Mouse (Mus musculus) limb, embryonic 11.5 days (tissue): ENCODE measurements around the gene Nab2. TPM values are rescaled to one million over a fixed set of nuclear protein-coding genes. Genes with fewer than 3 reads are reported as not detected.
"Not testable (repeated sequence)": the region's sequence is repeated elsewhere in the genome, so short reads cannot be mapped to it uniquely, and the experiment has no call there.

Source experiments
- ATAC-seq: fragments of 200-750 bp; cut with Nextera tagmentation; 2 replicates; pipeline ENCODE4 v1.8.0; 2017; ENCODE audit warnings: low read depth; ENCODE audit not compliant: insufficient number of reproducible peaks, low FRiP score, low TSS enrichment
- DNase-seq: peaks from one replicate; pipeline ENCODE4 v3.0.0-alpha.2; 2015; ENCODE audit warnings: low spot score
- H3K27ac ChIP-seq: fragments of 300-500 bp; sonication (generic); replicated peaks from 2 replicates; pipeline ENCODE4 v1.5.1; 2014; ENCODE audit warnings: low read depth, mild to moderate bottlenecking, low read length
- H3K27me3 ChIP-seq: fragments of 300-500 bp; sonication (generic); 2 replicates; pipeline ENCODE4 v1.6.1; 2014; ENCODE audit warnings: mild to moderate bottlenecking, low read length, mixed read lengths; ENCODE audit not compliant: control insufficient read depth, insufficient read depth
- H3K36me3 ChIP-seq: fragments of 300-500 bp; sonication (generic); 2 replicates; pipeline ENCODE4 v1.6.1; 2014; ENCODE audit warnings: mild to moderate bottlenecking, low read length, moderate library complexity, mixed read lengths; ENCODE audit not compliant: control insufficient read depth, insufficient read depth
- H3K4me1 ChIP-seq: fragments of 300-500 bp; sonication (generic); 2 replicates; pipeline ENCODE4 v1.6.1; 2014; ENCODE audit warnings: low read length, mixed read lengths; ENCODE audit not compliant: control insufficient read depth, insufficient read depth
- H3K4me2 ChIP-seq: fragments of 300-500 bp; sonication (generic); 2 replicates; pipeline ENCODE4 v1.6.1; 2014; ENCODE audit warnings: low read depth, mild to moderate bottlenecking, moderate library complexity; ENCODE audit not compliant: severe bottlenecking
- H3K4me3 ChIP-seq: fragments of 300-500 bp; sonication (generic); 2 replicates; pipeline ENCODE4 v1.5.1; 2014; ENCODE audit warnings: low read depth, low read length
- H3K9ac ChIP-seq: fragments of 300-500 bp; sonication (generic); 2 replicates; pipeline ENCODE4 v1.6.1; 2014; ENCODE audit warnings: mild to moderate bottlenecking, low read length
- H3K9me3 ChIP-seq: fragments of 300-500 bp; sonication (generic); 2 replicates; pipeline ENCODE4 v1.6.1; 2016; ENCODE audit warnings: low read length; ENCODE audit not compliant: control insufficient read depth
- WGBS: fragments of 180-500 bp; shearing (Covaris S2); extraction: QIAGEN DNeasy Blood & Tissue Kit; methylation state at CpG from one replicate; pipeline ENCODE4 v1.1.7; 2014; 5-methylcytosine and 5-hydroxymethylcytosine counted together
- polyA plus RNA-seq: library from polyadenylated mRNA; unstranded; fragments of >200 nt; fragmentation: Nextera tagmentation; extraction: Ambion mirVana; gene quantifications from 2 replicates; pipeline ENCODE4 v1.2.1, GENCODE M21; 2014

Gene Nab2
- polyA plus RNA-seq, 1 experiment from 2014 or later: 12.7 TPM

- no peak for ATAC-seq
- H3K4me2 ChIP-seq: peak overlapping the region; percentile 41
- peak overlapping the region; percentile 48 for H3K27ac ChIP-seq
- no peaks in the 10 kb centered on the region for H3K9me3 ChIP-seq
- H3K4me1 ChIP-seq: peaks cover 47% of the 10 kb centered on the region
- peak; percentile 48 for DNase-seq
- 19% methylated on average over 19 of the region's 19 CpGs for WGBS
- no peaks in the 10 kb centered on the region for H3K27me3 ChIP-seq
- peak overlapping the region; percentile 5; the same call in 1 of the 2 replicates for H3K4me3 ChIP-seq
- H3K36me3 ChIP-seq: peaks cover 16% of the 10 kb centered on the region
- H3K9ac ChIP-seq: no peak overlapping the region
These were observed 5.6 kb downstream of the Nab2 start for GRCm38 (mm10) chr10:127662666-127663253.

- peak; percentile 59 for DNase-seq
- Histone ChIP-seq H3K9ac (peak overlapping the region; percentile 47), H3K4me1 (peaks cover 47% of the 10 kb centered on the region), H3K36me3 (peaks cover 16% of the 10 kb centered on the region), H3K9me3 (no peaks in the 10 kb centered on the region), H3K4me2 (peak overlapping the region; percentile 41), H3K27me3 (no peaks in the 10 kb centered on the region), H3K27ac (peak overlapping the region; percentile 48), H3K4me3 (peak overlapping the region; percentile 5; the same call in 1 of the 2 replicates)
- ATAC-seq: no peak
- WGBS: 7% methylated on average over 16 of the region's 16 CpGs
These were observed 6.3 kb downstream of the Nab2 start for GRCm38 (mm10) chr10:127661915-127662663.

DNA sequence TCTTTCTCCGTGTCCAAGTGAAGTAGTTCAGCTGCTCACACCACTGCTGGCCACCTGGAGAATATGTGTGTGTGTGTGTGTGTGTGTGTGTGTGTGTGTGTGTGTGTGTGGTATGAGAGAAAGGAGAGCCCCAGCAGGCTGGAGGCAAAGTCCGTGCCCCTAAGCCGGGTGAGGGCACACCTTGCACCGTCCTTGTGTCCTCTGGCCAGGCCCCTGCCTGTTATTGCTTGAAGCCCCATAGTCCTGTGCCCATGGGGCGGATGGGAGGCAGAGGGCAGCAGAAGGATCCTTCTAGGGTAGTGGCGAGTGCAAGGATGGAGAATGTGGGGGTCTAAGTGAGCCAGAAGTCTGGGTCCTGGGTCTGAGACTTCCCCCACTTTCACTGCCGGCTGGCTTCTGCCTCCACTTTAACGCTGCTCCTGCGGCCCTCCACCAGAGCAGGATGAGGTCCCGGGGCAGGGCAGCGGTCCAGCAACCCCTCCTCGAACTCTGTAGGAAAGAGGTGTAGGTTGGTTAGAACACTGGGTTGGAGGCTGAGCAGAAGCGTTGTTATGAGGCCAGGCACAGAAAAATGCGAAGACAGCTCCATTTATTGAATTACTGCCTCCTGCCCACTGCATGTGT, 7.0 kb downstream of the Nab2 start:
- 21% methylated on average over 13 of the region's 14 CpGs for WGBS
- no peak overlapping the region; the same call in 1 of the 2 replicates for H3K27ac ChIP-seq
- no peak overlapping the region for H3K4me3 ChIP-seq
- peaks cover 16% of the 10 kb centered on the region for H3K36me3 ChIP-seq
- no peak for DNase-seq
- ATAC-seq: no peak
- H3K9me3 ChIP-seq: no peaks in the 10 kb centered on the region
- no peaks in the 10 kb centered on the region for H3K27me3 ChIP-seq
- peak overlapping the region; percentile 47 for H3K9ac ChIP-seq
- H3K4me1 ChIP-seq: peaks cover 47% of the 10 kb centered on the region
- peak overlapping the region; percentile 41 for H3K4me2 ChIP-seq

DNA sequence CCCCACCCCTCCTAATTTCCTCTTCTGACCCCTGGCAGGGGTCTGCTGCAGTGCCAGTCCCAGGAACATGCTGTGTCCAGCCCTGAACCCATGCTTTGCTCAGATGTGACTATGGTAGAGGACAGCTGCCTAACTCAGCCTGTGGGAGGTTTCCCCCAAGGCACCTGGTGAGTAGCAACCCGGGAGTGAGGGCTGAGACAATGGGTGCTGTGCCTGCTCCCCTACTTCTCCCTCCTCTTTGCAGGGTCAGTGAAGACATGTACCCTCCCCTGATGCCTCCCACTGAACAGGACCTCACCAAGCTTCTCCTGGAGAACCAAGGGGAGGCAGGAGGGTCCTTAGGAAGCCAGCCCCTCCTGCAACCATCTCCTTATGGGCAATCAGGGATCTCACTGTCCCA, 8.8 kb downstream of the Nab2 start:
- H3K9me3 ChIP-seq: no peaks in the 10 kb centered on the region
- 73% methylated on average over 1 of the region's 1 CpGs for WGBS
- no peak overlapping the region for H3K9ac ChIP-seq
- no peak overlapping the region for H3K4me2 ChIP-seq
- H3K27me3 ChIP-seq: no peaks in the 10 kb centered on the region
- ATAC-seq (no peak), DNase-seq (no peak)
- H3K4me3 ChIP-seq: no peak overlapping the region
- H3K27ac ChIP-seq: no peak overlapping the region
- peaks cover 36% of the 10 kb centered on the region for H3K4me1 ChIP-seq
- peaks cover 16% of the 10 kb centered on the region for H3K36me3 ChIP-seq

- H3K36me3 ChIP-seq: peaks cover 12% of the 10 kb centered on the region
These were observed 10.3 kb downstream of the Nab2 start for GRCm38 (mm10) chr10:127658076-127658475.

GRCm38 (mm10) chr10:127657617-127658016, 10.8 kb downstream of the Nab2 start:
- ATAC-seq, H3K27me3 ChIP-seq, H3K9ac ChIP-seq, H3K4me3 ChIP-seq, H3K36me3 ChIP-seq, DNase-seq, H3K27ac ChIP-seq, H3K4me2 ChIP-seq, H3K9me3 ChIP-seq: not testable (repeated sequence)
- H3K4me1 ChIP-seq: peaks cover 18% of the 10 kb centered on the region
- WGBS: 49% methylated on average over 6 of the region's 6 CpGs

More at GRCm38 (mm10) chr10:127658076-127658475, 10.3 kb downstream of the Nab2 start:
- H3K4me2 ChIP-seq: no peak overlapping the region
- no peaks in the 10 kb centered on the region for H3K27me3 ChIP-seq
- H3K27ac ChIP-seq: no peak overlapping the region
- no peak overlapping the region for H3K4me3 ChIP-seq
- H3K9me3 ChIP-seq: no peaks in the 10 kb centered on the region
- DNase-seq (no peak), ATAC-seq (no peak)
- 14% methylated on average over 6 of the region's 6 CpGs for WGBS
- peaks cover 22% of the 10 kb centered on the region for H3K4me1 ChIP-seq
- H3K9ac ChIP-seq: no peak overlapping the region

DNA sequence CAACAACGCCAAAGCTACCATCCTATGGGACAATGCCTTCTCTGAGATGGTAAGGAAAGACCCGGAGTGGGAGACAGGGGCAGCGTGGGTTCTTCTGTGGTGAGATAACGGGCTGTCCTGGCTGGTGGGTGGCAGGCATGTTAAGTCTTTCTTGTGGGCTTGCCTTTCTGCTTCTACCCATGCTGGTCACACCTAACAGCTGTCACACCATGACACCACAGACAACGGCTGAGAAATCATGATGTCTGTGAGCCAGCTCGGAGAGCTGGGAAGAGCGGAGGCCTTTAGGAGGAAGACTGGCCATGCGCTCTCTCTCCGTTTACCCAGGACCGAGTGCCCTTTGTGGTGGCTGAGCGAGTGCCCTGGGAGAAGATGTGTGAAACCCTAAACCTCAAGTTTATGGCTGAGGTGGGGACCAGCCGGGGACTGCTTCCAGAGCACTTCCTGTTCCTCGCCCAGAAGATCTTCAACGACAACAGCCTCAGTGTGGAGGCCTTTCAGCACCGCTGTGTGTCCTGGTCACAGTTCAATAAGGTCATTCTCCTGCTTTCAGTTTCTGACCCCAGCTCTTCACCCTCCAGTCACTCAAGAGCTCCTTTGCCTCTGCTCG, 13.3 kb downstream of the Nab2 start:
- H3K36me3 ChIP-seq: peaks cover 4% of the 10 kb centered on the region
- H3K4me2 ChIP-seq: no peak overlapping the region
- no peaks in the 10 kb centered on the region for H3K27me3 ChIP-seq
- DNase-seq (no peak), ATAC-seq (no peak)
- 76% methylated on average over 16 of the region's 16 CpGs for WGBS
- no peak overlapping the region for H3K9ac ChIP-seq
- H3K27ac ChIP-seq: no peak overlapping the region
- 0 out of 2 replicates have a peak, but pooled peaks cover 3% of the 10 kb centered on the region for H3K4me1 ChIP-seq
- no peaks in the 10 kb centered on the region for H3K9me3 ChIP-seq
- H3K4me3 ChIP-seq: no peak overlapping the region

GRCm38 (mm10) chr10:127652906-127653638, 15.3 kb downstream of the Nab2 start:
- Histone ChIP-seq H3K9me3 (no peaks in the 10 kb centered on the region), H3K4me1 (no peaks in the 10 kb centered on the region), H3K9ac (no peak overlapping the region), H3K4me2 (peak overlapping the region; percentile 3; the same call in 1 of the 2 replicates), H3K36me3 (no peaks in the 10 kb centered on the region; the same call in 1 of the 2 replicates), H3K4me3 (no peak overlapping the region), H3K27me3 (no peaks in the 10 kb centered on the region), H3K27ac (no peak overlapping the region)
- WGBS: 52% methylated on average over 21 of the region's 21 CpGs
- DNase-seq (no peak), ATAC-seq (no peak)
